Mouse (Mus musculus) stomach, embryonic 14.5 days (tissue): ENCODE results near the gene Tmem184a. TPM values are rescaled to one million over a fixed set of nuclear protein-coding genes. Genes with fewer than 3 reads are reported as not detected.
A peak's percentile ranks its signal among the peaks of the same experiment; 100 is the strongest.

Experiments
- ATAC-seq: fragments of 200-750 bp; cut with Nextera tagmentation; 2 replicates; pipeline ENCODE4 v1.8.0; 2017; ENCODE audit warnings: low read depth, moderate TSS enrichment; ENCODE audit not compliant: insufficient number of reproducible peaks, insufficient read depth, low FRiP score
- H3K27ac ChIP-seq: fragments of 300-500 bp; sonication (generic); 2 replicates; pipeline ENCODE4 v1.5.1; 2014; ENCODE audit warnings: mild to moderate bottlenecking, low read length, moderate library complexity, mixed read lengths
- H3K27me3 ChIP-seq: fragments of 300-500 bp; sonication (generic); 2 replicates; pipeline ENCODE4 v1.6.1; 2014; ENCODE audit warnings: low read length, control low read depth, mixed read lengths; ENCODE audit not compliant: control insufficient read depth, insufficient read depth
- H3K36me3 ChIP-seq: fragments of 300-500 bp; sonication (generic); 2 replicates; pipeline ENCODE4 v1.6.1; 2014; ENCODE audit warnings: mild to moderate bottlenecking, control low read depth, low read length, moderate library complexity, mixed read lengths; ENCODE audit not compliant: control insufficient read depth, insufficient read depth
- H3K4me1 ChIP-seq: fragments of 300-500 bp; sonication (generic); 2 replicates; pipeline ENCODE4 v1.6.1; 2014; ENCODE audit warnings: low read length, control low read depth, mixed read lengths; ENCODE audit not compliant: control insufficient read depth, insufficient read depth
- H3K4me2 ChIP-seq: fragments of 300-500 bp; sonication (generic); replicated peaks from 2 replicates; pipeline ENCODE4 v1.6.1; 2014; ENCODE audit warnings: low read depth, low read length, control low read depth
- H3K4me3 ChIP-seq: fragments of 300-500 bp; sonication (generic); 2 replicates; pipeline ENCODE4 v1.5.1; 2014; ENCODE audit warnings: low read depth, low read length, control low read depth
- H3K9ac ChIP-seq: fragments of 300-500 bp; sonication (generic); replicated peaks from 2 replicates; pipeline ENCODE4 v1.6.1; 2014; ENCODE audit warnings: low read depth, mild to moderate bottlenecking, control low read depth, low read length, moderate library complexity, mixed read lengths
- H3K9me3 ChIP-seq: fragments of 300-500 bp; sonication (generic); 2 replicates; pipeline ENCODE4 v1.6.1; 2016; ENCODE audit warnings: low read depth, low read length, control low read depth; ENCODE audit not compliant: control insufficient read depth
- WGBS: fragments of 180-500 bp; shearing (Covaris S2); extraction: QIAGEN DNeasy Blood & Tissue Kit; methylation state at CpG from one replicate; pipeline ENCODE4 v1.1.7; 2014; 5-methylcytosine and 5-hydroxymethylcytosine counted together
- polyA plus RNA-seq: library from polyadenylated mRNA; unstranded; fragments of >200 nt; fragmentation: Nextera tagmentation; extraction: Ambion mirVana; gene quantifications from 2 replicates; pipeline ENCODE4 v1.2.1, GENCODE M21; 2014

The Tmem184a gene
- polyA plus RNA-seq, 1 experiment from 2014 or later = 9.0 TPM

- H3K4me2 ChIP-seq = peak overlapping the region; percentile 100
- ATAC-seq = no peak
- no peak overlapping the region for H3K9ac ChIP-seq
- no peaks in the 10 kb centered on the region for H3K36me3 ChIP-seq
- no peaks in the 10 kb centered on the region for H3K27me3 ChIP-seq
- H3K4me1 ChIP-seq = peaks cover 50% of the 10 kb centered on the region
- WGBS = 32% methylated on average over 11 of the region's 11 CpGs
- H3K9me3 ChIP-seq = no peaks in the 10 kb centered on the region
- peak overlapping the region; percentile 67 for H3K27ac ChIP-seq
- peak overlapping the region; percentile 83; the same call in 1 of the 2 replicates for H3K4me3 ChIP-seq
Observed at GRCm38 (mm10) chr5:139793338-139794089, 26.2 kb downstream of the Tmem184a start.

- ATAC-seq = no peak
- peak overlapping the region; percentile 83 for H3K4me3 ChIP-seq
- H3K4me2 ChIP-seq = peak overlapping the region; percentile 100
- 35% methylated on average over 3 of the region's 3 CpGs for WGBS
- H3K4me1 ChIP-seq = peaks cover 44% of the 10 kb centered on the region
- no peaks in the 10 kb centered on the region for H3K36me3 ChIP-seq
- no peaks in the 10 kb centered on the region for H3K9me3 ChIP-seq
- peak overlapping the region; percentile 67 for H3K27ac ChIP-seq
- H3K9ac ChIP-seq = no peak overlapping the region
- no peaks in the 10 kb centered on the region for H3K27me3 ChIP-seq
Observed at GRCm38 (mm10) chr5:139792966-139793337, 26.8 kb downstream of the Tmem184a start.

GRCm38 (mm10) chr5:139792159-139792775 lies 27.4 kb downstream of the Tmem184a start:
- no peak for ATAC-seq
- H3K36me3 ChIP-seq = no peaks in the 10 kb centered on the region
- peaks cover 37% of the 10 kb centered on the region for H3K4me1 ChIP-seq
- H3K27ac ChIP-seq = peak overlapping the region; percentile 67; the same call in 1 of the 2 replicates
- H3K9ac ChIP-seq = peak overlapping the region; percentile 53; the same call in 1 of the 2 replicates
- H3K9me3 ChIP-seq = no peaks in the 10 kb centered on the region
- H3K4me3 ChIP-seq = peak overlapping the region; percentile 83
- WGBS = 18% methylated on average over 11 of the region's 11 CpGs
- H3K27me3 ChIP-seq = no peaks in the 10 kb centered on the region
- H3K4me2 ChIP-seq = peak overlapping the region; percentile 100

- ATAC-seq = peak; percentile 84
Observed at GRCm38 (mm10) chr5:139791227-139792158, 28.2 kb downstream of the Tmem184a start, which contains the start of gene Mafk. Gene Mafk, plus strand, starts transcription at chr5:139791513.

GRCm38 (mm10) chr5:139789466-139789865 lies 30.3 kb downstream of the Tmem184a start:
- H3K27me3 ChIP-seq = no peaks in the 10 kb centered on the region
- H3K9me3 ChIP-seq = no peaks in the 10 kb centered on the region
- H3K27ac ChIP-seq = no peak overlapping the region
- H3K4me3 ChIP-seq = no peak overlapping the region
- no peak overlapping the region for H3K4me2 ChIP-seq
- no peak overlapping the region for H3K9ac ChIP-seq
- peaks cover 26% of the 10 kb centered on the region for H3K4me1 ChIP-seq
- H3K36me3 ChIP-seq = no peaks in the 10 kb centered on the region
- 59% methylated on average over 4 of the region's 4 CpGs for WGBS
- ATAC-seq = no peak

More at GRCm38 (mm10) chr5:139791227-139792158, 28.2 kb downstream of the Tmem184a start, which contains the start of gene Mafk:
- peak within 1 kb of the TSS; percentile 83 for H3K4me3 ChIP-seq
- peak within 1 kb of the TSS; percentile 100 for H3K4me2 ChIP-seq
- H3K9ac ChIP-seq = peak within 1 kb of the TSS; percentile 53; the same call in 1 of the 2 replicates
- no peaks in the 10 kb centered on the region for H3K36me3 ChIP-seq
- no peaks in the 10 kb centered on the region for H3K27me3 ChIP-seq
- WGBS = under 1% methylated on average over 92 of the region's 92 CpGs
- H3K27ac ChIP-seq = peak within 1 kb of the TSS; percentile 56
- no peaks in the 10 kb centered on the region for H3K9me3 ChIP-seq
- peaks cover 29% of the 10 kb centered on the region for H3K4me1 ChIP-seq

- H3K9me3 ChIP-seq = no peaks in the 10 kb centered on the region
- no peak overlapping the region for H3K4me2 ChIP-seq
- no peaks in the 10 kb centered on the region for H3K4me1 ChIP-seq
- no peak overlapping the region for H3K27ac ChIP-seq
- H3K4me3 ChIP-seq = no peak overlapping the region
- 74% methylated on average over 8 of the region's 8 CpGs for WGBS
- no peak overlapping the region for H3K9ac ChIP-seq
- H3K27me3 ChIP-seq = no peaks in the 10 kb centered on the region
- no peaks in the 10 kb centered on the region for H3K36me3 ChIP-seq
- no peak for ATAC-seq
Observed at GRCm38 (mm10) chr5:139781406-139781805, 38.3 kb downstream of the Tmem184a start.

- no peak for ATAC-seq
- H3K4me1 ChIP-seq = peaks cover 6% of the 10 kb centered on the region; the same call in 1 of the 2 replicates
- no peak overlapping the region for H3K27ac ChIP-seq
- H3K4me2 ChIP-seq = no peak overlapping the region
- H3K9ac ChIP-seq = no peak overlapping the region
- no peaks in the 10 kb centered on the region for H3K9me3 ChIP-seq
- H3K36me3 ChIP-seq = peaks cover 6% of the 10 kb centered on the region
- no peak overlapping the region for H3K4me3 ChIP-seq
- no peaks in the 10 kb centered on the region for H3K27me3 ChIP-seq
- 84% methylated on average over 5 of the region's 5 CpGs for WGBS
Observed at GRCm38 (mm10) chr5:139776966-139777365, 42.8 kb downstream of the Tmem184a start.
